Mouse (Mus musculus): ENCODE data around the gene Ccdc34.

DNA sequence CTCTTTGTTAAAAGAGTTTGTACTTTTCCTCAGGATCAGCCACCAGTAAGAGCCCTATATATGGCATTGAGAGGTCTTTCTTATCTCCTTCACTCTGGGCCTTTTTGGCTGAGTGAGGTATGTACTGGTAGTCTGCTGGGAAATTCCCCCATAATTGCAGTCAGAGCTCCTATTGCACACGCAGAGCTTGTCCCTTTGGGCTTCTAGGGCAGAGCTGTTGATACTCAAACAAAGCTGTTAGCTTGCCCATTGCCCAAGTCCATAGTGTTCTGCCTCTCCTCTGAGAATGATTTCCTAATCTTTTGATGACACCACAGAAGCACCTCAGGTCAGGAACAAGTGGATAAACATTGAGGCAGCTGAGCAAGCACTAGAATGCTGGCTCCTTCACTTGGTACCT is 32.7 kb upstream of the Ccdc34 start:
- TF ChIP-seq POLR2A (IDR thresholded peaks at IDR 0.05; ENCODE audit: borderline replicate concordance, control insufficient read depth, low read depth, low read length): no peak
- no peak for TF ChIP-seq CTCF (IDR thresholded peaks at IDR 0.05; ENCODE audit: control insufficient read depth, insufficient read depth, low read length)

All from bone marrow, adult 2 months (tissue).